Mouse (Mus musculus): ENCODE measurements around the gene Sept6.

Gene Sept6

DNA sequence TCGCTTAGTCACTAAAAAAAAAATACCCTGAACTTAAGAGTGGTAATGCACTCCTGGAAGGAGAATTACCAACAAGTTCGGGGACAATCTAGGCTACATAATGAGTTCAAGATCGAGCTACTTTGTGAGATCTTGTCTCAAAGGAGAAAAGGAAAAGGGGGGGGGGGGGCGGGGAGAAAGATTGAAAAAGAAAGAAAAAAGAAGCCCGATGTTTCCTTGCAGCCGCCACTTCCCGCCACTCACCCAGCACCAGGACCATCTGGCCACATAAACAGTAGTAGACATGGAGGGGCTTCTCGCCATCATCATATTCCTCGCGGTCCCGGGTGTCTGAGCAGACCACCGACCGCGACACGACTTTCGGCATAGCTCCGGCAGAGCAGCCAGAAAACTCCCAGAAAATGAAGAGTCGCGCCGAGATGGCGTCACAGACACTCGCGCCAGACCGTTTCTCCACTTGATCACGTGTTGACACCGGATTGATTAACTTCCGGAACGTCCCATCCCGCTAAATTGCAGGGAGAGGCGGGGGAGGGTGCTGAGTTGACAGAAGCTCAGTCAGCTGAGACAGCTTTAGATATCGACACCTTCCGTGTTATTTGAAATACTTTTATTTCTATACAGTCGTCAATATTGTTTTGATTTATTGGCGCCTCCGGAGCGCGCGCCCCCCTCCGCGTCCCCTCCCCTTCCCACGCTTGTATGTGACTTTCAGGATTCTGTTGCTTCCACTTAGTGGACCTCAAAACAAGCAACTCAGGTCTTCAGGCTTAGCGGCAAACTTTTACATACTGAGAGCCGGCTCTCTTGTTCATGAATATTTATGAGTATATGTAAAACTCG, 127.6 kb downstream of the Sept6 start:
- peak; percentile 87 for DNase-seq
